Mouse (Mus musculus): ENCODE measurements around the gene Dpy19l2.

DNA sequence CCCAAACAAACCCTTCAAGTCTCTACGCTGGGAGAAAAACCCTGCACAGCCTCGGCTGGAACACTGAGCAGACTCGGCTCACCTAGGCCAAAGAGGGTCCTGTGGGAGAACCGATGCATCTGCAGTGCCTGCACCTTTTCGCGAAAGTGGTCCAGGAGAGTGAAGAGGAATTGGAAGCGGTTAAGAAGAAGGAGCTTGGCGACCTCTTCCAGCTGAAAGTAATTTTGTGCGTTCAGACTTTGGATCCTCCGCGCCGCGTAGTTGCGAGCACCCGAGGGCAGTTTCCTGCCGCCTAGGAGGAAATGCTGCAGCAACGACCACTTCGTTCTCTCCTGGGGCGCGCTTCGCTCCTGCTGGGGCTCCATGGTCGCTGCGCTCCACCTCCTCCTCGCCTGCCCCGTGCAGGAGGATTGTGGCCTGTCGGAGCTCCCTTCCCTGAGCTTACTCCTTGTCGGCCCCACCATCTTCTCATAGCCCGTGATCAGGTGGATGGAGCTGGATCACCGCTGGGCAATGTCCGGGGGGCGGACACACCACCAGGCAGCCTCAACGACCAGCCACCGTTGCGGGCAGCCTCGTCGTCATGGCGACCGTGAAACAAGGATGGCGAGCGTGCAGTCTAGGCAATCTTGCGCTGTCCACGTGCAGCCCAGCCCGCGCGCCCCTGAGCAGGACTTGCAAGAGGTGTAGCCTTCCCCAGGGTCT, at the start of gene Dpy19l2:
- TF ChIP-seq CTCF (IDR thresholded peaks at IDR 0.05), result no peak
- TF ChIP-seq EP300 (IDR thresholded peaks at IDR 0.05), result no peak

Data from lung, postnatal 0 days (tissue).